Mouse (Mus musculus): ENCODE data around the gene Defb41.

GRCm38 (mm10) chr1:18223385-18223945 is 41.5 kb downstream of the Defb41 start:
- TF ChIP-seq ZC3H11A (IDR thresholded peaks at IDR 0.05; ENCODE audit: low read depth, low read length) (no peak), POLR2A (IDR thresholded peaks at IDR 0.05; ENCODE audit: low read depth, low read length) (no peak), CTCF (conservative IDR thresholded peaks at IDR 0.05 in 1 of 2, IDR thresholded peaks at IDR 0.05 in 1 of 2; ENCODE audit: low read depth in 2 of 2, low read length in 2 of 2) (no peak), MAX (IDR thresholded peaks at IDR 0.05; ENCODE audit: low read length) (no peak), POLR2AphosphoS2 (IDR thresholded peaks at IDR 0.05; ENCODE audit: low read depth, low read length) (no peak), KAT2A (IDR thresholded peaks at IDR 0.05; ENCODE audit: insufficient replicate concordance, low read length) (no peak), JUND (conservative IDR thresholded peaks at IDR 0.05; ENCODE audit: low read depth, low read length) (no peak), UBTF (IDR thresholded peaks at IDR 0.05; ENCODE audit: low read depth, low read length) (no peak), EP300 (IDR thresholded peaks at IDR 0.05; ENCODE audit: low read length) (no peak)

All from CH12.LX (cell line).